Mouse (Mus musculus): ENCODE results near the gene Clec4b2.
"Not testable (repeated sequence)": the region's sequence is repeated elsewhere in the genome, so short reads cannot be mapped to it uniquely, and the experiment has no call there.

The Clec4b2 gene

DNA sequence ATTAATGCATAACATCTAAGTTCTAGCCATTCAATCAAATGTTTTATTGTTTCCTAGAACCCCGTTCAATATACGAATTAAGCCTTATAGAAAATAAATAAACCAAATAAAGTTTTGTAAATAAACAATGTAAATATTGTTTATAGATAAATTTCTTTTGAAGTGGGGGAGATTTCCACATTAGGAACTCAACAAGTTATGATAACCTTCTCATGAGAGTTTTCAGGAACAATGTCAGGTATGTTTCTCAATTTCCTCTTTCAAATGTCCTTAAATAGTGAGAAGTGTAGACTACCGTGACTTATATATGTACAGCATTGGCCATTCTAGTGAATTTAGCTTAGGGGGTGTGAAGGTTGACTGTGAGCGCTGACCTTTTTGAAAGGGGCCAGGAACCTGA is at the start of gene Clec4b2:
Gene Clec4b2, plus strand, starts transcription at position 301 of the 400 bp plus-strand sequence.
- in situ Hi-C loops (cut with MboI) = no loop called here

DNA sequence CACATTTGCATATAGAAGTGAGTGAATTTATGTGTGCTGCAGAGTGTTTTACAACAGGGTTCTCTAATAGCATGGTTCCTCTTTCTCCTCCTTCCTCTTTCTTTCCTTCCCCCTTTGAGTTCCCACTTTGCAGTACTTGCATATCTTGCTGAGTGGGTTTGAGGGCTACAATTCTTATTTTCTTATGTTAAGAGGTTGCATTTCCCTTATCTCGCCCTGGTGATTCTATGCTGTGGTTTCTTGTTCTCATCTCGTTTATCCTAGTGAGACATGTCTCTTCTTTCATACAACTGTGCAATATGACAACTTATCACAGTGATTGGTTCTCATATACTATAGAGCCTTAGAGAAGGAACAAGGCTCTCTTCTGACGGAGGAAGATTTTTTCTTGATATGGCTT is 49.5 kb upstream of the Clec4b2 start:
- in situ Hi-C loops (cut with MboI) = no loop called here

DNA sequence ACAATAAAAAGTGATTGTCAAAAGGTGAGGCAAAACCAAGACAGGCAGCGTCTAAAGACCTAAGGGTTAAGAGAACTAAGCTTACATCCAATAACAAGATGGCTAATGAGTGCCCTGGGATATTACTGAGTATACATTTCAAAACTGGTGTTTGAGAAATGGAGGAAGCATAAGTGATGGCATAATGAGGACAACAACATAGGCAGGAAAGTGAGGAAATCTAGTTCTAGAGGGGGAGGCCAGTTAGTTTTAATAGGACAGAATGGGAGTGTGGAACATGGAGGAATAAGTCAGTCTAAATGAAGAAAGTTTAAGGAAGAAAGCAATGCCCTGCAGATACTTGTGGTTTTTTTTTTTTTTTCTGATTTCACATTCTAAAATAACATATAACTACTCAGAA is 45.5 kb upstream of the Clec4b2 start:
- in situ Hi-C loops (cut with MboI) = no loop called here

DNA sequence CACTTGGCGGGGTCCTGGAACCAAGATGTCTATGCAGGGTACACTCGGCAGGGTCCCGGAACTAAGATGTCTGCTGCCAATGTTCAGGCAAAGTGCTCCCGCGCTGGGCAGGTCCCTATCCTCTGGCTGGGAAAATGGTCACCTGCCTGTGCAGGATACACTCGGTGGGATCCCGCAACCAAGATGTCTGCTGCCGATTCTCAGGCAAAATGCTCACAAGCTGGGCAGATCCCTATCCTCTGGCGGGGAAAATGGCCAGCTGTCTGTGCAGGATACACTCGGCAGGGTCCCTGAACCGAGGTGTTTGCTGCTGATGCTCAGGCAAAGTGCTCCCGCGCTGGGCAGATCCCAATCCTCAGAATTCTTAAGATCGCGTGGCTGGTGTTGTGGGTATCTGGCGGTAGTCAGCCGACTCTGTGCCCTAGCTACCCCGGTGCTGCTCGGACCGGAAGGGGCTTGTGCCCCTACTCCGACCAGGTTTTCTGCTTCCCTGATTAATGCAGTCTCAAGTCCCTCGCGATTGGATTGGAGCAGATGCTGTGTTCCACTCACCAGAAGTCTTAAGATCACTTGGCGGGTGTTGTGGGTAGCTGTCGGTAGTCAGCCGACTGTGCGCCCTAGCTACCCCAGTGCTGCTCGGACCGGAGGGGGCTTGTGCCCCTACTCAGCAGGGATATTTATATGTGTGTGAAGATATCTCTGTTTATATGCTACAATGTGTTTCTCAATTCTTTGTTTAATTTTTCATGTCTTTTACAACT is 34.7 kb upstream of the Clec4b2 start:
- in situ Hi-C loops (cut with MboI) = not testable (repeated sequence)

DNA sequence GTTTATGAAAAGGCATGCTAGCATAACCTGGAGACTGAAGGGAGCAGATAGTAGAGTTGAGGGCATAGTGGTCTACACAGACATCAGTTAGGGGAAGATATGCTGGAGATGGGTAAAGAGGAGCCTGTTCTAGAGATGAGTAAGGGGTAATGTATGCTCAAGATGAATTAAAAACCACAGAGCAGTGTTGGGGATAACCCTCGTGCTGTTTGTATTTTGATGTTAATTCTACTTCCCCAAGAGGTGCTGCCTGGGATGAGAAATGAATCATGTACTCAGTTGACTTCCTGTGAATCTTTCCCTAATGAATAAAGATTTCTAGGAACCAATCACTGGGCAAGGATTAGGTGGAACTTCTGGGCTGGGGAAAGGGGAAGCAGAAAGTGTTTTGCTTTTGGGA is 2.6 kb upstream of the Clec4b2 start:
- in situ Hi-C loops (cut with MboI) = no loop called here

DNA sequence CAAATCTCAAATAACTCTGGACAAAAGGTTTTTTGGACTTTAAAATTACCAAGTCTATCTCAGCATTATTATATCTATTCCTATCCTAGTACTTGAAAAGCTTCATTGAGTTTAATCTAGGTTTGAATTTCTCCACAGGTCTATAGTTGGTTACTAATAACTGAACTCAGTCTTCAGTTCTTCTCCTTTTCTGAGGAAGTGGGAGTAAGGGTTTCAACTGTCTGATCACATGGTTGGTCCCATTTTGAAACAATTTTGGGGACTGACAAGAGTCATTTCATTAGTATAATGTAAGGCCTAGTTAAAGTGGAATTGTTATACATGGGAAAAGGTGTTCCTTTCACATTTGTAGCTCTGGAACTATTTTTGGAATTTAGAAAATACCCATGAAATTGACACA is 1.7 kb upstream of the Clec4b2 start:
- in situ Hi-C loops (cut with MboI) = no loop called here

DNA sequence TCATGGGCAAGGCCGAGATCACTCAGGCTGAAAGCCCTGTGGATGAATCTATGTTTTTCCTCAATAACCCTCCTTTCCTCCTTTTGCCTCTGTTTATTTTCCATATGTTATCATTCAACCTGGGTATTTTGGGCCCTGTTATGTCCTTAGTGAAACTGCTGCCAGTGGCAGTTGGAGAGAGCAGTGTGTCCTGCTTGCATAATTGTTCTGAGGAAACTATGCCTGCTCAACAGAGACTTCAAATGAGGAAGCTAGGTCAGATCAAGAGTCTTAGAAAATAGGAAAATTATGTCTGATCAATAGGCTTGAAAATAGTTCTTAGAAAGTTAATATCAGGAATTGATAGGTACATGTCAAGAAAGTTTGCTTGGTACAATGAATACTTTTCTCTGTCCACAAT is 2.9 kb downstream of the Clec4b2 start:
- in situ Hi-C loops (cut with MboI) = no loop called here

DNA sequence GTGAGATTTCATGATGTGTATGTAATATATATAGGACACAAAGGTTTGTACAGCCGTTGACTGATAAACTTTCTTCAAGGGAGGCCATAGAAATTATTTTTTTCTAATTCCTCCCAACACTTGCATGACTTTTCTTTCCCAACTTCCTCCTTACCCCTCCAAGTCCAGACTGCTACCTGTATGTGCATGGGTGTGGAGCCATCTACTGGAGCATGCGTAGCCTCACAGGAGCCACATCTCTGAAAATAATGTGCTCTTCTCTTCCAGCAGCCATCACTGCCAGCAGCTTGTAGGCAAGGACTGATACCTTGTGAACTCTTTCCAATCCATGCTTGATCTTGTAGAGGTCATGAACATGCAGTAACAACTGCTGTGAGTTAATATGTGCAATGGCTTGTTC is 12.2 kb downstream of the Clec4b2 start:
- in situ Hi-C loops (cut with MboI) = not testable (repeated sequence)

DNA sequence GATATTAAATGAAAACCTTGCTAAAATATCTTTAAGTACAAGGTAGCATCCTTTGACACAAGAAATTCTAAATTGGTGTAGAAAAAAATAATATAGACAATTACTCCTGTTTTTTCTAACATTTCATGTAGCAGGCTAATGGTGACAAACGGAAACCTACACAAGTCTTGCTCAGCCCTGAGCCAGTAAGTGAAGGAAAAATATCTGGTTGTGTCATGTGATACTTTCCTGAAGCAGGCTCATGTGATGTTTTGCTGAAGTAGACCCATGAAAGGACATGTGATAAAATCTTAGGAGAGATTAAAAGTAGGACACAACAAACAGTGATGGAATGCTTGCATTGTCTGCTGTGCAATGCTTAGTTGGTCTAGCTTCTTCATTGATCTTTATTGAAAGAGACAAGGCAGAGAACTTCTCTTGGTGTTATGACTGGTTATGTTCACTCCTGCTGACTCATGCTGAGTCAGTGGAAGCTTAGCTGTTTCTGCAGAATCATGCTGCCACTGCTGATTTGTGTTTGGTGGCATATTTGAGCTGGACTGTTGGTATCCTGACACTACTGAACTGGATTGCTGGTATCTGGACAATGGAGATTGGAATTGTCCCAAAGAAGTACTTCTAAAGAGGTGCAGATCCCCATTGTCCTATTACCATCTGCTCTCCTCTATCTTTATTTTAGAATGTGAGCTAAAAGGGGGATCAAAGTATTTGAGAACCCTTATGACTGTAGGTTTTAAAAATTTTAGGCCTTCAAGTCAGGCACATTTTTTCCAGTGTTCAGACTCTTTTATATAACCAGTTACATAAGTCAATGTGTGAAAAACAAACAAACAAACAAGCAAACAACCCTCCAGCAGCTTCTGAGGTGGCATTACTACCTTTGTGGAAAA is 34.7 kb downstream of the Clec4b2 start:
- in situ Hi-C loops (cut with MboI) = no loop called here

DNA sequence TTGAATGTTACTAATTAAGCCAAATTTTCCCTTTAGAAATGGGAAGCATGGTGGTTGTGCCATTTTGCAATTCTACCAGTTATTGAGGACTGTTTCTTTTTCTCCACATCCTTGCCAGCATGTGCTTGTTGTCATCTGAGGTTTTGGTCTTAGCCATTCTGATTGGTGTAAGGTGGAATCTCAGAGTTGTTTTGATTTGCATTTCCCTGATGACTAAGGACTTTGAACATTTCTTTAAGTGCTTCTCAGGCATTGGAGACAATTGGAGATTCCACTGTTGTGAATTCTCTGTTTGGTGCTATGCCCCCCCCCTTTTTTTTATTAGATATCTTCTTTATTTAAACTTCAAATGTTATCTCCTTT is 35.4 kb downstream of the Clec4b2 start:
- in situ Hi-C loops (cut with MboI) = not testable (repeated sequence)

DNA sequence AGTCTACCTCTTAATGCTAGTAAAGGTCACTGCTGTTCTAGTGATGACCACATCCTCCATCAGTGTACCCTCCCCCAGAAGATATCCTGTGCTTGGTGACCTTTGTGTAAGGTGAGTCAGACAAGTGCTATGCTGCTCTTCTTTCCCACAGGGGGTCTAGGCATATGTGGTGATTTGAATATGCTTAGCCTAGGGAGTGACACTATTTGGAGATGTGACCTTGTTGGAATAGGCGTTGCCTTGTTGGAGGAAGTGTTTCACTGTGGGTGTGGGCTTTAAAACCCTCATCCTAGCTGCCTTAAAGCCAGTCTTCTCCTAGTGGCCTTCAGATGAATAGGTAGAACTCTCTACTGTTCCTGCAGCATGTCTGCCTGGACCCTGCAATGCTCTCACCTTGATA is 39.0 kb downstream of the Clec4b2 start:
- in situ Hi-C loops (cut with MboI) = no loop called here

DNA sequence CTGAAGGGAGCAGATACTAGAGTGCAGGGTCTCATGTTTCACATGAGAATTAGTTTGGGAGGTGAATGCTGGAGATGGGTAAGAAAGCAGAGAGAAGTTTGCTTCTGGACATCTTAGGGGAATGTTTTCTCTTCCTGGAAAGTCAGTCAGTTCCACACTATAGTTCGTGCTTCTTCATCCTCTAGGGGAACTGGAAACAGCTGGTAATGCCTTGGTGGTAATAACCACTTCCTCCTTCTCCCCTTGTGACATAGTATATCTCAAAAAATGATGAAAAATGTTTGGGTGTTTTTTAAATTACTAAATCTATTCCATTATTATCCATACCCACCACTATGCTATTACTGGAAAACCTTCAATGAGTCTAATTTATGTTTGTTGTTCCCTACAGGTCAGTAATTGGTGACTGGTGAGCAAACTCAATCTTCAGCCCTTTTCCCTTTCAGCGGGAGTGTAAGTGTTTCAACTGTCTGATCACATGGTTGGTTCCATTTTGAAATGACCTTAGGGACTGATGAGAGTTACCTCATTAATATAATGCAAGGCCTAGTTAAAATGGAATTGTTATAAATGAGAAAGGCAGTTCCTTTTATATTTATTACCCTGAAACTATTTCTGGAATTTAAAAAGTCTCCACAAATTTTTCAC is 55.0 kb downstream of the Clec4b2 start:
- in situ Hi-C loops (cut with MboI) = no loop called here

DNA sequence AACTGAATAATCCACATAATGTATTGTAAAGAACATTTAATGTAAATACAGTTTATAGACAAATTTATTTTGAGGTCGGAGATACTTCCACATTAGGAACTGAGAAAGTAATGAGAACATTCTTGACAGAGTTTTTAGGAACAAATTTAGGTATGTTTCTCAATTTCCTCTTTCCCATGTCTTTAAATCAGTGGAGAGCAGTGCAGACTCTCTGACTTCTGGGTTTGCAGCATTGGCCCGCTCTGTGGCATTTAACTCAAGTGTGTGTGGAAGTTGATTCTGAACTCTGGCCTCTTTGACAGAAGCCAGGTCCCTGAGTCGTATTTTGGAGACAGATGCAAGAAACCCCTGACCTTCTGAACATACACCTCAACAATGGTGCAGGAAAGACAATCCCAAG is 57.0 kb downstream of the Clec4b2 start, which contains the start of gene Clec4n:
Gene Clec4n, plus strand, starts transcription at position 200 of the 400 bp plus-strand sequence.
- in situ Hi-C loops (cut with MboI) = no loop called here

DNA sequence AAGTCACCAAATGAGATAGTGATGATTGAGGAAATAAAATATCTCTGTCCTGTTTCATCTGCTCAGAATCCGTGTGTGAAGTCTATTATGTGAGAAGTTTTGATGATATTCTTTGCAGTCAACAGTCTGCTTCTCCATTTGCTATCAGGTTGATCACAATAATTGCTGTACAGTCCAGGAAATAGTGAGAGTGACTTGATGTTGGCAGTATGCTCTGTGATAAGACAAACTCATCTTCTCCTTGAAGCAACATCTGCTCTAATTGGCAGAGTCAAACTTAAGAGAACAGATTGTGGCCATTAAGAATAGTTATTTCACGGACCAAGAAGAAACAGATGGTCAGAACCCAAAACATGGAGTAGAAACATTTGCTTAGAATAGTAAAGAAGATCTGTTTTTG is 58.5 kb downstream of the Clec4b2 start:
- in situ Hi-C loops (cut with MboI) = no loop called here

DNA sequence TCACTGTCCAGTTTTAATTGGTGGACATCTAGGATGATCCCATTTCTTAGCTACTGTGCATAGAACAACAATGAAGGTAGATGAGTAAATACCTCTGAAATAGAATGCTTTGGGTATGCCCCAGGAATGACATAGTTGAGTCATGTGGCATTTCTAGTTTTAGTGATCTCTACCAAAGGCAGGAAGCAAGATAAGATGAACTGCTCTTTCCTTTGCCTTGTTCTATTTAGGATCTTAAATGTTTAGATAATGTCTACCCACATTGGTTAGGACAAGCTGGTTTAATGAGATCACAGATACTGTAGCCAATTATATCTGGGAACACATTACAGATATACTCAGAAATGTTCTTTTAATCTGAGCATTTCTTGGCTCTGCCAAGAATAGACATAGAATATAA is 64.9 kb downstream of the Clec4b2 start:
- in situ Hi-C loops (cut with MboI) = no loop called here

DNA sequence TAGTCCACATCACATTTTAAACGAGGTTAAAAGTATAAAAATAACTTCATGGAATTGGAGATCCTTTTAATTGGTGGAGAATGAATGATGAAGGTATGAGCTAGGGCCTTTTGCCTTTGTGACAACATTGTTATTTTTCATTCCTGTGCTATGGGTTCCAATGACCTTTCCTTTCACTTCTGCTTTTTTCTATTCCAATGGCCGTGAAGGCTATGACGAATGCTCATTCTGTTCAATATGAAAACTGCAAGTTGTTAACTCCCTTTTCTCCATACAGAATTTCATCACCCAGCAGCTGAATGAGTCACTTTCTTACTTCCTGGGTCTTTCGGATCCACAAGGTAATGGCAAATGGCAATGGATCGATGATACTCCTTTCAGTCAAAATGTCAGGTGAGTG is 71.5 kb downstream of the Clec4b2 start:
- in situ Hi-C loops (cut with MboI) = no loop called here

DNA sequence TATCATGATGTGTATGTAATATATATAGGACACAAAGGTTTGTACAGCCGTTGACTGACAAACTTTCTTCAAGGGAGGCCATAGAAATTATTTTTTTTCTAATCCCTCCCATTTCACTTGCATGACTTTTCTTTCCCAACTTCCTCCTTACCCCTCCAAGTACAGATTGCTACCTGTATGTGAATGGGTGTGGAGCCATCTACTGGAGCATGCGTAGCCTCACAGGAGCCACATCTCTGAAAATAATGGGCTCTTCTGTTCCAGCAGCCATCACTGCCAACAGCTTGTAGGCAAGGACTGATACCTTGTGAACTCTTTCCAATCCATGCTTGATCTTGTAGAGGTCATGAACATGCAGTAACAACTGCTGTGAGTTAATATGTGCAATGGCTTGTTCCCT is 76.2 kb downstream of the Clec4b2 start:
- in situ Hi-C loops (cut with MboI) = not testable (repeated sequence)

DNA sequence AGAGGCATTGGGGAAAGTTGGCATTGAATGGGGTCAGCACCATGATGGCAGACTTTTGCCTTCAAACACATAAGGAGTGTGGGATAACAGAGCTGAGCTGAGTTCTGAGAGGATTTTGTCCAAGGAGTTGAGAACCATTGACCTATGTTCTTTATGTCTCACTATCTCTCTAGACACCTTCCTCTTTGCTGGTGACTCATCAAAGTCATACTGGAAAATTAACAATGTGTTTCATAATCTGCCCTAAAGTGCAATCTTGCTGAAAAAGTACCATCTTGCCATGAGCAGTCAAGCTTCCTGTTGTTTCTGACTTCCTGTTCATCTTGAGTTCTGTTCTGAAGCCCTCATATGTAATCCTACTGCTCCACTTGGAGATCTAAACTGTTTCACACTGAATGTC is 80.0 kb downstream of the Clec4b2 start:
- in situ Hi-C loops (cut with MboI) = no loop called here

All from mature B cell (primary cell).